Mouse (Mus musculus): ENCODE results near the gene Slco2a1. TPM values are rescaled to one million over a fixed set of nuclear protein-coding genes. Genes with fewer than 3 reads are reported as not detected.

The Slco2a1 gene
- total RNA-seq, 4 experiments from 2014 or later: 3.4 to 5.0 (median 3.9) TPM

DNA sequence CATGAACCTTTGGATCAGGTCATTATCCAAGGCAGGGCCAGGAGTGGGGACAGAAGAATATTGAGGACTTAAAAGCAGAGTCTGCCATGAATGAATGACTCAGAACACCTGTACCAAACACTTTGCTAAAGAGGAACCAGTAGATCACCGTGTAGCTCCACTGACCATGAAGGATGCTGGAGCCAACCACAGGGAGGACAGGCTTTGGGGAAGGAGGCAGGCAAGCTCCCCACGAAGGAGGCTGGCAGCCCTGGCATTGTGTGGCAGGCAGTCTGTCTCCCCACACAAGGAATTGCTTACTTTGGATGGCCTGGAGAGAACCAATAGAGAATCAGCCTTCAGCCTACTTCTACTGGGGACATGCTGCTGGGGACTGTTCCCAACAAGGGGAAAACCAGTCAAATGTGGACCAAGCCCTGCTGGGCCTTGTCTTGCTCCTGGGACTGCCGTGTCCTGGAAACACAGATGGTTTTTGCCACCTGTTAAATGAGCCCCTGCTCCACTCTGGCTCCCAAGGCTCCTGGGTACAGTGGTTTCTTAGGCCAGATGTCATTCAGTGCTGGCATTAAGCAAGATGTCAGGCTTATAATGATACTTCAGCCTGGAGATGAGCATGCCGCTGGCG lies 130.3 kb downstream of the Slco2a1 start:
- DNase-seq (ENCODE audit: low spot score): no peak

DNA sequence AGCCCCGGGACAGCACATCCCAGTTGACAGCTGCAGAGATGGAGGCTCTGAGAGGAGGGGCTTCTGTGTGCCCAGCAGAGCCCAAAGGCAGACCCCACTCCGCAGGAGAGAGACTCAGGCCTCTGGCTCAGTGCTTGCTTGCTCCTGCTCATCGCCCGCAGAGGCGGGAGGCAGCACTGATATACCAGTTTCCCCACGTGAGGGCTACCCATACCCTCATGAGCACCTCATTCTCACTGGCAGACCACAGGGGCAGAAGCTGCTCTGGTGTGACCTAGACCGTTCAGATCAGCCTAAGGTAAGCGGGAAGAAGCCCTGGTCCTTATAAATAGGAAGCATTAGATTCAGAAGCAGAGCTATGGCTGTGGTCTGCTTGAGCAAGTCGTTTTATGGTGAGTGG lies 131.3 kb downstream of the Slco2a1 start:
- no peak for DNase-seq (ENCODE audit: low spot score)

DNA sequence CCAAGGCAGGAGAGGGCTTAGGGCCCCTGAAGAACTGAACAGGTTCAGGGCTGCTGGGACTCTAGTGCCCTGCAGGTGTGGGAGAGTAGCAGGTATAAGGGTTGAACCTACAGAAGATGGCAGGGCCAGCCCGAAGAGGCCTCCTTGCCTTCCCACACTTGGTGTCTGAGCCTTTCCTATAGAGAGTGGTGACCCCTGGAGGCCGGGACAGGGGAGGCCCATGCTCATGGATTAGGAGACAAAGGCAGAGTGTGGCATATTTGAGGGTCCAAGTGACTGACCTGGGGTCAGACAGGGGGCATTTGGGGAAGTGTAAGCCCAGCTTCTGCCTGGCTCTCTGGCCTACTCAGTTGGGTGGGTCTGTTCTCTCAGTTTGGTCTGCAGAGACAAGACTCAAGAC lies 131.7 kb downstream of the Slco2a1 start:
- DNase-seq (ENCODE audit: low spot score): no peak

DNA sequence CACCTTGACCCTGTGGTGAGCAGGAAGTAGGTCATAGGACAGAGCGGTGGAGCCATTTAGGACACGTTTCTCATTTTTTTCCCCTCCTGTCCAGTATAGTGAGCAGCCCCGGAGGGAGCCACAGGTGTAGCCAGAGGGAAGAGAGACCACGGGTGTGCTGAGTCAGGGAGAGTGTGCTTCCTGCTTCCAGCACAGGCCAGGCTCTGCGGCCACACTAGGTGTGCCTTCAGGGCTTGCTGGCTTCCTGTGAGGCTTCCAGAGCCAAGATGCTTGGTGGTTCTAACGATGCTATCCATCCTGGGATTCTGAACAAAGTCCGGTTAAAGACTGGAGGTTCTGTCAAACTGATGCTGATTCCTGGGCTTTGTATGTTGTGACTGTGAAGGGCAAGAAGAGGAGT lies 133.0 kb downstream of the Slco2a1 start:
- no peak for DNase-seq (ENCODE audit: low spot score)

DNA sequence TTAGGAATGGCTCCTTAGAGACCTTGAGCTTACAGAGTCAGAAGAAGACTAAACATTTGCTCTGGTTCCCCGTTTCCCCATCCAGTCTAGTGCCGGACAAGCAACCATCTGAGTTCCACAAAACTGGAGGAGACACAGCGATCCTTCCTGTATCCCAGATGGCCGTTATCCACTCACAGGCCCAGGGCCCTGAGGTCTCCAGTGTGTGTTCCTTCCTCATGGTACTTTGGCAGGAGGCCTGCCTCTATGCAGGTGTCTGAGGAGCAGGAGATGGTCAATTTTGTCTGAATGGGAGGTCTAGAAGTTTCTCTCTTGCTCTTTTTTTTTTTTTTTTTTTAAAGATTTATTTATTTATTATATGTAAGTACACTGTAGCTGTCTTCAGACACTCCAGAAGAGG lies 136.2 kb downstream of the Slco2a1 start:
- DNase-seq (ENCODE audit: low spot score): no peak

DNA sequence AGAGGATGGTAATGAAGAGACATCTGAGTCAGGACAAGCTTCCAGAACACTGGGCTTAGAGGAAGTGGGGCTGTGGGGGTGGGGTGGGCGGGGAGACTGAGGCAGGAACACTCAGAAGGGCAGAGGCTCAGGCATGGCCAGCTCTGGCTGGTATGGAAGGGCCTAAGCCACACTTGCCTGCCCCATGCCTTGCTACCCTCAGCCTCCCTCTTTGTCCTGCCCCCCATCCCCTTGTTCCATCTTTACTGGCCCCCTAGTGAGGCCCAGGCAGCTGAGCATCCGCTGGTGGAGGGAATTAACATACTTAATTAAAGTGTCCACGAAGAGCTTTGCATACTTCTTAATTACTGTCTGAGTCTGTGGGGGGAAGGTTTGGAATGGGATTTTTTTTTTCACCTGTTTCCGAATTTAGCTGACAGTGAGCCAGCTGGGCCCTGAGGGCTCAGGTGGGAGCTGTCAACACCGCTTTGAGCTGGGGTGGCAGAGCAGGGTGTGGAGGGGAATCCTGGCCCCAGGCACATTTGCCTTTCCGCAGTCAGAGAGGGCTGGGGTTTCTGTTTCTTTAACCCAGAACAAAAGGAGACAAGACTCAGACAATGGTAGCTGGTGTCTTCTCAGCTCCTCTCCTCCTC lies 145.1 kb downstream of the Slco2a1 start:
- no peak for DNase-seq (ENCODE audit: low spot score)

DNA sequence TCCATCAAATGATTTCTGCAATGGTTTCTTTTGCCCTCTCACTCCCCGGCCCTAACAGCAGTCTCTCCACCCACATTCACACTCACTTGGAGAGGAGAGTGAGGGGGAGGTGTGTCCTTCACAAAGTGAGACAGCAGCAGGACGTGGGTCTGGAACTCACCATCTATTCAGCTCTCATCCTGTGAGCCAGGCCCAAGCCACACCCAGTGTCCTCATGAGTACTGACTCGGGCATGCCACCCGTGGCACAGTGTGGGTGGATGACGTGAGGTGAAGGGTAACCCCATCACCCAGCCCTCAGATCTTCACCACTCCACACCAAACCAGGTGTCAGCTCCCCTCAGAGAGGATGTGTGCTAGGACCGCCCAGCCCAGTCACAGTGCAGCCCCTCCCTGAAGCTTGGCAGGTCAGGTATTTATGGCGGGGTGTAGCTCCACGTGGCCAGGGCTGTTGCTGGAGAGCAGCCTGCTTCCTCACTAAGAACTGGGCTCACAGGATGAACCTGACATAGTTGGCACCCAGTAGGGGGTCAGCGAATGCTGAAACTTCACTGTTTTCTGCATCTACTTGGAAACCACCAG lies 146.0 kb downstream of the Slco2a1 start:
- DNase-seq (ENCODE audit: low spot score): no peak

DNA sequence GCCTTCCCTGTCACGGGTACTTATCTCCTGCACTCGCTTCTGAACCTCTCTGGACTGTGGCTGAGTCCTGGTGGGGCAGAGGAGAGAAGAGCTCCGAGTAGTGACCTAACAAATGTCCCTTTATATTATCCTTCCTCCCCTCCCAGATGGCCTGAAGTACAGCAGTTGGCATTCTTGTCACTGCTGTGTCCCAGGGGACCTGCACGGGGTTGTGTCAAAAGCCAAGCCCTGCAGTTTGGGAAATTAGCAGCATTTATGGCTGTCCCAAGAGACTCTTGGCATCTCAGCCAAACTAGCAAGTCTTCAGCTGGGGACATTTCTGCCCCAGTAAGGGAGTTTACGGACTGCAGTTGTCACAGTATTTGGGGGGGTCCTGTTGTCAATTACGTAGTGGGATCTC lies 151.0 kb downstream of the Slco2a1 start:
- no peak for DNase-seq (ENCODE audit: low spot score)

DNA sequence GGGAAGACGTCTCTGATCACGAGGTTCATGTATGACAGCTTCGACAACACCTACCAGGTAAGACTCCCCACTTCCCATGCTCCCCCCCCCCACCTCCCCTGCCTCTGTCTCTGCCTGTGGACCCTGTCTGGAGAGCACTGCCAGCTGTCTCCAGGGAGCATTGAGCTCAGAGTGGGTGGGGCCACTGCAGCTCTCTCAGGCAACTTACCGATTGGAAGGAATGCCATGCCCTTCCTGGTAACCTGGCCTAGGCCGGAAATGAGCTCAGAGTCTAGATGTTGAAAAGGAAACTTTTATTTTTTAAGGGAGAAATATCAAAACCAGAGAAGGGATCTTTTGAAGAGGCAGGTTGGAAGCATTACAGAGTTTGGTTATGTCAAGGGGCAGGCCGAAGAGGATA lies 151.9 kb downstream of the Slco2a1 start:
- DNase-seq (ENCODE audit: low spot score): no peak

DNA sequence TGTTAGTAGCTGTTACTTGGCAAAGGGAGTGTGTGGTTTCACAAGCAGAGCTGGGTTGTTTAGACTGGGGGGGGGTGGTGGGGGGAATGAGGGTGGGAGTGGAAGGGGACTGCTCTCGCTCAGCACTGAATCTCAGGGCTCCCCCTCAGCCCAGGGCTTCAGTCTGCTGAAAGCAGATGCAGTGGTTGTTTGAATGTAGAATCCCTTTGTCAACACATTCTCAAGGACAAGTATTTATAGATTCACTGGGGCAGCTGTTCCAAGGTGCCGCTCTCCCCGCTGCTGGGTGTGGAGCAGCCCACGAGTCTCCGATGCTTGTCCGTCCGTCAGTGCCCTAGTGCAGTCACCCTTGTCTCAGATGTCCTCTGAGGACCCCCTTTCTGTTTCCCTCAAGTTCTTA lies 152.8 kb downstream of the Slco2a1 start:
- no peak for DNase-seq (ENCODE audit: low spot score)

DNA sequence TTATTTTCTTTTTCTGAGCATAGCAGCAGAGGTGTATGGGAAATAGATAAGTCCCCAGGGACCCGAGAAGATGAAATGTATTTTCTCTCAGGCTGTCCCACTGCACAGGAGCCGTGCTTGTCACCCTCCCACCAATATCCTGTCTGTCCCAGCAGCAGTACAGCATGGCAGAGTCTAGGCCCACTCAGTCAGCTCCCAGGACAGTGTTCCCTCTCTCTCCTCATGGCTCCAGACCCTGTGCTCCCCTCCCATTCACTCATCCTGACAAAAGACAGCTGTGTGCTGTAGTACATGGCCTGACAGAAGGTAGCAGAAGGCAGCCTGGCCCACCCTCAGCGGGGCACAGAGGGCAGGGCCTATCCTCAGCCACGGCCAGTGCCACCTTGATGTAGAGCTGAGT lies 155.4 kb downstream of the Slco2a1 start:
- DNase-seq (ENCODE audit: low spot score): no peak

DNA sequence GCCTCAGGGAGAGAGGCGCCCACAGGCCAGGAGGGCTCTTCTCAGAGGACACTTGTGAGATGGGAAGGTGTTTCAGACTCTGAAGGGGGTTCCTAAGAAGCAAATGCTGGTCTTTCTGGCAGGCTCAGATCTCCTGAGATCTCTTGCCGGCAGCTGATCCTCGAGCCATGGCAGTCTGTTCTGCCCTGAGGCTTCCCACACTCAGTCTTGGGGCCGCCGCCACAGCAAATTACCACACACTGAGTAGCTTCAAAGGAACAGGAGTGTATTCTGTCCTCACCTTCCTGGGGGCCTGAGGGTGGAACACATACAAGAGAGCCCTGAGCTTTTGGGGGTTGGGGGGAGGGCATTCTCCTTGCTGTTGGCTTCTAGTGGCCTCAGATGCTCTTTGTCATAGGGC lies 156.8 kb downstream of the Slco2a1 start:
- no peak for DNase-seq (ENCODE audit: low spot score)

Other genes starting within 250 kb of the Slco2a1 start
- 10 to 100 TPM; 35.0 to 41.6 (median 36.9) TPM for gene Ryk, start 153.8 kb upstream of the Slco2a1 start, total RNA-seq (2022)
- 1 to 10 TPM; 1.3 to 2.7 (median 2.1) TPM for gene Rab6b, start 123.1 kb downstream of the Slco2a1 start, total RNA-seq (2022)
- 10 to 100 TPM; 18.1 to 21.5 (median 19.1) TPM for gene Srprb, start 213.4 kb downstream of the Slco2a1 start, total RNA-seq (2022)
- gene Gm20425, start 241.6 kb downstream of the Slco2a1 start, total RNA-seq (2022): 1 to 10 TPM; 5.3 to 5.9 (median 5.5) TPM
- gene Trf, start 241.7 kb downstream of the Slco2a1 start, total RNA-seq (2022): 10 to 100 TPM; 37.9 to 56.1 (median 43.3) TPM

Measured in heart, adult 8-10 months (tissue).